Mouse (Mus musculus): ENCODE data around the gene Timp2. TPM values are rescaled to one million over a fixed set of nuclear protein-coding genes. Genes with fewer than 3 reads are reported as not detected.
"Not testable (repeated sequence)": the region's sequence is repeated elsewhere in the genome, so short reads cannot be mapped to it uniquely, and the experiment has no call there.

The Timp2 gene
- total RNA-seq, 2 experiments from 2014 or later, result 8.3 to 12.9 TPM

- ATAC-seq (replicated peaks; ENCODE audit: low FRiP score, poor library complexity, severe bottlenecking), result not testable (repeated sequence)
Observed at GRCm38 (mm10) chr11:118307962-118308361, 47.6 kb downstream of the Timp2 start.

DNA sequence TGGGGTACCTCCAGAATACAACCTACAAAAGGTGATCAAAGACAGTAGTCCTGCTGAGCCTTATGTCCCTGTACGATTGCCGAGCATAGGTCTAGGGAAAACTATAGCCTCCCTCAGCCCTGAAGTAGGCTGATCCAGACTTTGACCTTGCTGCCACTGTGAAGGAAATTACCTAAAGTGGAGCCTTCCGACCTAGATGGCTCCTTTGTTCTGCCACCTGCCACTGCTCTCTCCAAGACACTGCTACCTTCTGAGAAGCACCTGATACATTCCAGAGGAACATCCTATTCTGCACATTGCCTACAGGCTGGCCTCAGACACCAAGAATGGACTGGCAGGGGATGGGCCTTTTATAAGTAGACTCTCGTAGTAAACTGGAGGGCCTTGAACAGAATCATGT, 51.6 kb downstream of the Timp2 start:
- not testable (repeated sequence) for ATAC-seq (replicated peaks; ENCODE audit: low FRiP score, poor library complexity, severe bottlenecking)

- peak; percentile 50; the same call in 1 of the 2 replicates for ATAC-seq (replicated peaks; ENCODE audit: low FRiP score, poor library complexity, severe bottlenecking)
Observed at GRCm38 (mm10) chr11:118298810-118299209, 56.7 kb downstream of the Timp2 start.

DNA sequence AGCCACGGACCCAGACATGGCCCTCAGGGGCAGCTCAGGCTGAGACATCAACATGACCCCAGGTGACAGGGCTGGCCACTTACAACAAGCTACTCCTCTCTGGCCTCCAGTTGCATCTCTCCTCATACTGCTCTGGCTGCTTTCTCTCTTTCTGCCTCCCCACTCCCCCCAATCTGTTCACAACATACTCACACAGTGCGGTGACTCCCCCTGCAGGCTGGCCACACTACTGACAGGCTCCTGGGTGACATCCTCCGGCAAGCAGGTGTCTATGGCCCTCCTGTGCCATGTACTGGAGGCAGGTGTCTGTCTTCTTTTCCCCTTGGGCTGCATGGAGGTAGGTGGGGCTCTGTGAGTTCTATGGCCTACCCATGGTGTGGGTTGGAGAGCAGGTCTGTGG, 57.6 kb downstream of the Timp2 start:
- no peak for ATAC-seq (replicated peaks; ENCODE audit: low FRiP score, poor library complexity, severe bottlenecking)

DNA sequence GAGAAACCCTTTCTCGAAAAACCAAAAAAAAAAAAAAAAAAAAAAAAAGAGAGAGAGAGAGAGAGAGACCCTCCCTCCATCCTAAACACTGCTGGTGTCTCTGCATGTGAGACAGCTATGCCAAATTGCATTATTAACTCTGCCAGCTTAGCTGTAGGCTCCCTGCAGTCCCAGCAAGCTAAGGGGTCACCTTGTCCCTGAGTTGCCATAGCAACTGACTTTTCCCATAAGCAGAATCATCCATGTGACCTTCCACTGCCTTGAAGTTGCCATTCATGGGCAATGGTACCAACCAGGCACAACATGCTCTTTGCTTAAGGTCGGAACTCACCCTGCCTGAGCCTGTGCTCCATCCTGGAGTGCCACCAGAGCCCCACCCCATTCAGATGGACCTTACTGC, 60.5 kb downstream of the Timp2 start:
- no peak for ATAC-seq (replicated peaks; ENCODE audit: low FRiP score, poor library complexity, severe bottlenecking)

GRCm38 (mm10) chr11:118292671-118293070, 62.9 kb downstream of the Timp2 start:
- ATAC-seq (replicated peaks; ENCODE audit: low FRiP score, poor library complexity, severe bottlenecking), result no peak

GRCm38 (mm10) chr11:118289999-118290889, 65.3 kb downstream of the Timp2 start, which contains the start of gene Usp36:
Gene Usp36, minus strand, starts transcription at chr11:118290244.
- ATAC-seq (replicated peaks; ENCODE audit: low FRiP score, poor library complexity, severe bottlenecking), result peak; percentile 98

DNA sequence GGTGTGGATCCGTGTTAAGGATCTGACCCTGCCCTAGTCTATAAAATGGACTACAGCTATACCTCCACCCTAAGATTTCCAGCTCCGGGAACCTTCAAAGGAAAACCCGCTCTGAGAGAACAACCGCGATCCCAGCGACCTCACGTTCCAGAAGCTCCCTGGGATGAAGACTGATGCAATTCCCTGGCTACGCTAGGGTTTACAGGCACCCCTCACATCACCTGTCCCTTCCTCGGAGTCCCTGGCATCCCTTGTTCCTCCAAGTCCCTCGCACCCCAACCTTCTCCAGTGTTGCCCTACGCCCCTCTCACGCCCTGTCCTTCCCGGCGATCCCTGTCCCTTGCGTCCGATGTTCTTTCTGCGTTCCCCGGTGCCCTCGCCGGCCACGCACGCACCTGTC, 66.0 kb downstream of the Timp2 start:
- no peak for ATAC-seq (replicated peaks; ENCODE audit: low FRiP score, poor library complexity, severe bottlenecking)

- no peak for ATAC-seq (replicated peaks; ENCODE audit: low FRiP score, poor library complexity, severe bottlenecking)
Observed at GRCm38 (mm10) chr11:118289037-118289511, 66.5 kb downstream of the Timp2 start.

- ATAC-seq (replicated peaks; ENCODE audit: low FRiP score, poor library complexity, severe bottlenecking), result no peak
Observed at GRCm38 (mm10) chr11:118287573-118287972, 68.0 kb downstream of the Timp2 start.

DNA sequence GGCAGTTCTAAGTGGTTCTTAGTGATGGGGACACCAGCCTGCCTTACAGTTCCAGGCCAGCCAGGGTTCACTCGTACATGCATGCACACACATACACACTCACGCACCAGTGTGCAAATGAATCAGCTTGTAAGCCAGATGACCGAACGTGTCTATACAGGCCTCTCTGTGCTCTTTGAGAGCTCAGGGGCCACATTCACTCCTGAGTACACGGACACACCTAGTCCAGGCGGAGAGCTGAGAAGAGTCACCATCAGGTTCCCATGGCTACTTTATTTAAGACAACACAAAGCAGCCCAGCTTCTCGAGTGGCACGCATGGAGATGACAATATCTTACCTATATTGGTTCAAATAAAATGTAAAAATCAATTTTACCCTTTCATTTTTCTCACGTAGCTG, 69.1 kb downstream of the Timp2 start:
- ATAC-seq (replicated peaks; ENCODE audit: low FRiP score, poor library complexity, severe bottlenecking), result no peak

GRCm38 (mm10) chr11:118285791-118286190, 69.7 kb downstream of the Timp2 start:
- no peak for ATAC-seq (replicated peaks; ENCODE audit: low FRiP score, poor library complexity, severe bottlenecking)

GRCm38 (mm10) chr11:118280218-118280617, 75.3 kb downstream of the Timp2 start:
- ATAC-seq (replicated peaks; ENCODE audit: low FRiP score, poor library complexity, severe bottlenecking), result no peak

- ATAC-seq (replicated peaks; ENCODE audit: low FRiP score, poor library complexity, severe bottlenecking), result no peak
Observed at GRCm38 (mm10) chr11:118276328-118276727, 79.2 kb downstream of the Timp2 start.

GRCm38 (mm10) chr11:118275092-118275491, 80.4 kb downstream of the Timp2 start:
- ATAC-seq (replicated peaks; ENCODE audit: low FRiP score, poor library complexity, severe bottlenecking), result no peak

GRCm38 (mm10) chr11:118269827-118270226, 85.7 kb downstream of the Timp2 start:
- ATAC-seq (replicated peaks; ENCODE audit: low FRiP score, poor library complexity, severe bottlenecking), result no peak

- ATAC-seq (replicated peaks; ENCODE audit: low FRiP score, poor library complexity, severe bottlenecking), result no peak
Observed at GRCm38 (mm10) chr11:118266666-118267046, 88.9 kb downstream of the Timp2 start.

DNA sequence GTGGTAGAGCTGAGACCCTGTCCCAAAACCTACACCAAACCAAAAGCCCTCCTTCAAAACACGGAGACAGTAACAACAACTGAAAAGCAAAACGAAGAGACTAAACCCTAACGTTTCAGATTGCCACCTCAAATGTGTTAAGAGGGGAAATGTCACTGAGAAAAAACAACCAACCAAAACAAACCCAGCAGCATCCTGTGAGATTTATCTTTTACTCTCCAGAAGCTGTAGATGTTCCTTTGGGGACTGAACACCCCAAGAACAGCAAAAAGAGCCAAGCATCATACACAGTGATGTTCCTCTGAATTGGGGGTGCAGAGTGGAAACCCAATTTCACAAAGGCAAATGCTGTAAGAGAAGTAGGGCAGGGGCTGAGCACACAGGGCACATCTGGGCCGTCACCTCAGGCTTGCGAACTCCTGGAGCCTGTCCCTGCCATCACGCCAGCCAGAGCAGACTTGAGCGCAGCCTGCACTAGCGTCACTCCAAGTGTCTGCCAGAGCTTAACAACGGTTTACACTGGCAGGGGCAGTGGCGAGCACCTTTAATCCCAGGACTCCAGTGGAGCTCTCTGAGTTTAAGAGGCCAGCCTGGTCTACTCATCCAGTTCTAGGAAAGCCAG, 89.4 kb downstream of the Timp2 start:
- no peak for ATAC-seq (replicated peaks; ENCODE audit: low FRiP score, poor library complexity, severe bottlenecking)

GRCm38 (mm10) chr11:118265621-118266020, 89.9 kb downstream of the Timp2 start:
- no peak for ATAC-seq (replicated peaks; ENCODE audit: low FRiP score, poor library complexity, severe bottlenecking)

GRCm38 (mm10) chr11:118263146-118263545, 92.4 kb downstream of the Timp2 start:
- no peak for ATAC-seq (replicated peaks; ENCODE audit: low FRiP score, poor library complexity, severe bottlenecking)

DNA sequence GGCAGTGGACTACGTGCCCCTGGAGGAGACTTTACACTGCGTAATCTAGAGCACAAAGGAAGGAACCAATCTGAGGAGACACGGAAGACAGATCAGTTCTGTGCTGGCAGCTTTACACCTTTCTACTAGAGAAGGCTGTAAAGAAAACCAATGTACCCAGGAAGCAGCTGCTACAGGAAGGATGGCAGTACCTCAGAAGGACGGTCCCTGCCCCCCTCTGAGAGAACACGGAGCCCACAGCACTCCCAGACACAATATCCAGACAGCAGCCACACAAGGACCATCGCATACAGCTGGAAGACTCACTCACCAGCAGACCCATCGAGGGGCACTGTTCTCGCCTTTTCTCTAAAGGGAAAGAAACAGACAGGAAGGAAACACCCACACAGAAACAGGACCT, 95.5 kb downstream of the Timp2 start:
- ATAC-seq (replicated peaks; ENCODE audit: low FRiP score, poor library complexity, severe bottlenecking), result no peak

Measured in erythroblast, adult 5-6 weeks (primary cell).